Mouse (Mus musculus) limb, embryonic 13.5 days (tissue): ENCODE data around the gene Cd81. TPM values are rescaled to one million over a fixed set of nuclear protein-coding genes. Genes with fewer than 3 reads are reported as not detected.

Experiments
- ATAC-seq: fragments of 200-750 bp; cut with Nextera tagmentation; 2 replicates; pipeline ENCODE4 v1.8.0; 2017; ENCODE audit warnings: low read depth, moderate number of reproducible peaks, moderate TSS enrichment; ENCODE audit not compliant: low FRiP score
- H3K27ac ChIP-seq: fragments of 300-500 bp; sonication (generic); 2 replicates; pipeline ENCODE4 v1.5.1; 2015; ENCODE audit warnings: inconsistent platforms, mild to moderate bottlenecking, moderate library complexity
- H3K27me3 ChIP-seq: fragments of 300-500 bp; sonication (generic); 2 replicates; pipeline ENCODE4 v1.6.1; 2015; ENCODE audit warnings: mild to moderate bottlenecking, inconsistent platforms
- H3K36me3 ChIP-seq: fragments of 300-500 bp; sonication (generic); 2 replicates; pipeline ENCODE4 v1.6.1; 2015; ENCODE audit warnings: inconsistent platforms, mild to moderate bottlenecking, moderate library complexity
- H3K4me1 ChIP-seq: fragments of 300-500 bp; sonication (generic); 2 replicates; pipeline ENCODE4 v1.6.1; 2015; ENCODE audit warnings: inconsistent platforms
- H3K4me2 ChIP-seq: fragments of 300-500 bp; sonication (generic); replicated peaks from 2 replicates; pipeline ENCODE4 v1.6.1; 2015; ENCODE audit warnings: inconsistent platforms, mild to moderate bottlenecking, moderate library complexity
- H3K4me3 ChIP-seq: fragments of 300-500 bp; sonication (generic); 2 replicates; pipeline ENCODE4 v1.5.1; 2015; ENCODE audit warnings: moderate library complexity, mild to moderate bottlenecking, inconsistent platforms
- H3K9ac ChIP-seq: fragments of 300-500 bp; sonication (generic); 2 replicates; pipeline ENCODE4 v1.6.1; 2015; ENCODE audit warnings: mild to moderate bottlenecking, inconsistent platforms
- H3K9me3 ChIP-seq: fragments of 300-500 bp; sonication (generic); 2 replicates; pipeline ENCODE4 v1.6.1; 2016; ENCODE audit warnings: inconsistent platforms
- WGBS: fragments of 180-500 bp; shearing (Covaris S2); methylation state at CpG from one replicate; pipeline ENCODE4 v1.1.7; 2015; 5-methylcytosine and 5-hydroxymethylcytosine counted together
- polyA plus RNA-seq: library from polyadenylated mRNA; unstranded; fragments of >200 nt; fragmentation: Nextera tagmentation; extraction: Ambion mirVana; gene quantifications from 2 replicates; pipeline ENCODE4 v1.2.1, GENCODE M21; 2015

Cd81 gene
- polyA plus RNA-seq, 1 experiment from 2014 or later: 532 TPM

GRCm38 (mm10) chr7:143068882-143069591 lies 16.5 kb downstream of the Cd81 start, which contains the start of gene Tssc4:
Gene Tssc4 (plus strand): TSS chr7:143069249.
- Histone ChIP-seq H3K9me3 (no peaks in the 10 kb centered on the region), H3K36me3 (peaks cover 67% of the 10 kb centered on the region), H3K9ac (peak within 1 kb of the TSS; percentile 94), H3K4me1 (peaks cover 28% of the 10 kb centered on the region), H3K27ac (peak within 1 kb of the TSS; percentile 97), H3K4me3 (peak within 1 kb of the TSS; percentile 86), H3K27me3 (no peaks in the 10 kb centered on the region), H3K4me2 (peak within 1 kb of the TSS; percentile 99)
- peak; percentile 96 for ATAC-seq
- under 1% methylated on average over 51 of the region's 51 CpGs for WGBS

- no peak for ATAC-seq
- peaks cover 28% of the 10 kb centered on the region for H3K4me1 ChIP-seq
- peak overlapping the region; percentile 99 for H3K4me2 ChIP-seq
- H3K27me3 ChIP-seq: no peaks in the 10 kb centered on the region
- H3K9me3 ChIP-seq: no peaks in the 10 kb centered on the region
- WGBS: 13% methylated on average over 30 of the region's 30 CpGs
- peak overlapping the region; percentile 86 for H3K4me3 ChIP-seq
- H3K27ac ChIP-seq: peak overlapping the region; percentile 97
- peaks cover 65% of the 10 kb centered on the region for H3K36me3 ChIP-seq
- peak overlapping the region; percentile 94 for H3K9ac ChIP-seq
These were observed 17.3 kb downstream of the Cd81 start for GRCm38 (mm10) chr7:143069751-143070400.

DNA sequence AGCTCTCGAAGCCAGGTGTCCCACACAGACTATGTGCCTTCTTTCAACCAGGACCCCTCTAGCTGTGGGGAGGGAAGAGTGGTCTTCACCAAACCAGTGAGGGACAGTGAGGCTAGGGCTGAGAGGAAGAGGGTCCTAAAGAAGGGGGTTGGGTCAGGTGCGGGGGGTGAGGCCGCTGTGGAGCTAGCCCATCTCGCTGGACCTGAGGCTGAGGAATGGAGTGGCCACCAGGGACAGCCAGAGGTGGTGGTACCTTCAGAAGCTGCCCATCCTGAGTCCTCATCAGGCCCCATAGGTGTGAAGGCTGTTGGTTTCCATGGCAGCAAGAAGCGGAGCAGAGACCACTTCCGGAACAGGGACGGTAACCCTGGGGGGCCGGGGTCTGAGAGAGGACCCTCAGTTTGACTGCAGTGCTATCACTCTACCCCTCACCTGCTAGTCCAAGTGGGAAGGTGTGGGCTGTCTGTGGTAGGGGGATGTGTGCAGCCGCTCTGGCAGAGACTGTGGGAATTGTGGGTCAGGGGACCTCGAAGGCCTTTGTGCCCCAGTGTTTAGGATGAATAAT lies 18.0 kb downstream of the Cd81 start:
- Histone ChIP-seq H3K27me3 (no peaks in the 10 kb centered on the region), H3K4me1 (peaks cover 28% of the 10 kb centered on the region), H3K9ac (peak overlapping the region; percentile 94), H3K27ac (no peak overlapping the region; the same call in 1 of the 2 replicates), H3K9me3 (no peaks in the 10 kb centered on the region), H3K4me3 (peak overlapping the region; percentile 86), H3K36me3 (peaks cover 65% of the 10 kb centered on the region), H3K4me2 (peak overlapping the region; percentile 99)
- no peak for ATAC-seq
- 91% methylated on average over 10 of the region's 10 CpGs for WGBS

DNA sequence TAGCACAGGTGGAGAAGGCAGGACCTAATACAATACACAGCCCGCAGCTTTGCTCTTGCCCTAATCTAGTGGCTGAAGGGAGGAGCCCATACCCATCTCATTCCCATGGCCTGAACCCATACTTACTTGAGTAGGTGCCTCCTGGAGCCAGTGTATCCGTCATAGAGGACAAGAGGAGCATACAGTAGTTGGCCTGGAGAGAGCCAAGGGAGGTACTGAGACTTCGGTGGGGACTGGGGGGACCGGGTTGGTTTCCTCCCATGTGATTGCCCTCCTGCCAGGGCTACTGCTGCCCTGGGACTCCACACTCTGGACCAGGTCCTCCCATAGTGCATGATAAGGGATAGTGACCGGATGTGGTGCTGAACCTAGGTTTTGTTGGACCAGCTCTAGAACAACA lies 20.1 kb downstream of the Cd81 start:
- Histone ChIP-seq H3K4me1 (peaks cover 28% of the 10 kb centered on the region), H3K9me3 (no peaks in the 10 kb centered on the region), H3K36me3 (peaks cover 56% of the 10 kb centered on the region), H3K4me3 (no peak overlapping the region), H3K27me3 (no peaks in the 10 kb centered on the region), H3K27ac (no peak overlapping the region), H3K9ac (no peak overlapping the region), H3K4me2 (no peak overlapping the region)
- 91% methylated on average over 5 of the region's 5 CpGs for WGBS
- ATAC-seq: no peak

DNA sequence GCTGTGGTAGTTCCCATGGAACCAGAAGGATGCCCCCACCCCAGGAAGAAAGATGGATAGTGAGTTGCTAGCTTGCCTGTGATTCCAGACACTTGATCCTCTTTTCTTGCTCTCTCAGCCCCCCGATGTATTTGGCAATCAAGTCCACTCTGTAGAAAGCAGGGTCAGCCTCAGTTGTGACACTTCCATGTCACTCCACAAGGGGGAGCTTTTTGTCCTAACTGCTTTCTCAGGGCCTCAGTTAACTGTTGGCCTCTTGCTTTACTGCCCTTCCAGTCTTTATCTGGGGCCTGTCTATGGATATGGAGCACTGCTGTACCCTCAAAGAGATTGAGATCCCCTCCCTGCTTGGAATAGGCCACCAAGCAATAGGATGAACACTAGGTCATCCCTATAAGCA lies 20.5 kb downstream of the Cd81 start:
- Histone ChIP-seq H3K9ac (no peak overlapping the region), H3K4me2 (no peak overlapping the region), H3K36me3 (peaks cover 56% of the 10 kb centered on the region), H3K4me1 (peaks cover 24% of the 10 kb centered on the region), H3K4me3 (no peak overlapping the region), H3K27me3 (no peaks in the 10 kb centered on the region), H3K9me3 (no peaks in the 10 kb centered on the region), H3K27ac (no peak overlapping the region)
- 61% methylated on average over 1 of the region's 1 CpGs for whole genome bisulfite sequencing
- no peak for ATAC-seq

DNA sequence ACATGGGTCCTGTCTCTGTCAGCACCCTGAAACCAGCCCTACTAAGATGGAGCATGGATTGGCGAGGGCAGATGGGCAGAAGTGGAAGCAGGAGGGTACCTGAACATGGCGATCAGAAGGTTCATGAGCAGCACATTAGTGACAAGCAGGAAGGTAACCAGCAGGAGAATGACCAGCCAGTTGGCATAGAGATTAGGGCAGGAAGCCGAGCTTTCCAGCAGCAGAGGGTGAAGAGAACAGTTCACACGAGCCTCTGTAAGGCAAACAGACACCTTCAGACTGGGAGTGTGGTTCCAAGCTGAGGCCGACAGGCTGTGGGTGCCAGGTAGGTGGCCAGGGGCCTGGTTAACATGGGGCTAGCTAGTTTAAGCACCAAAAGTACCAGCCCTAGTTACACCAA lies 22.9 kb downstream of the Cd81 start:
- H3K4me2 ChIP-seq: no peak overlapping the region
- no peak overlapping the region for H3K4me3 ChIP-seq
- no peaks in the 10 kb centered on the region for H3K9me3 ChIP-seq
- H3K36me3 ChIP-seq: peaks cover 76% of the 10 kb centered on the region
- WGBS: 69% methylated on average over 5 of the region's 5 CpGs
- H3K27ac ChIP-seq: no peak overlapping the region
- ATAC-seq: no peak
- no peak overlapping the region for H3K9ac ChIP-seq
- no peaks in the 10 kb centered on the region for H3K27me3 ChIP-seq
- H3K4me1 ChIP-seq: peaks cover 12% of the 10 kb centered on the region

GRCm38 (mm10) chr7:143077351-143077750 lies 24.8 kb downstream of the Cd81 start:
- Histone ChIP-seq H3K27ac (no peak overlapping the region), H3K4me2 (no peak overlapping the region), H3K36me3 (peaks cover 81% of the 10 kb centered on the region), H3K4me1 (no peaks in the 10 kb centered on the region), H3K9me3 (no peaks in the 10 kb centered on the region), H3K27me3 (no peaks in the 10 kb centered on the region), H3K9ac (no peak overlapping the region), H3K4me3 (no peak overlapping the region)
- ATAC-seq: no peak
- WGBS: 63% methylated on average over 2 of the region's 2 CpGs

- H3K27ac ChIP-seq: no peak overlapping the region
- H3K4me2 ChIP-seq: no peak overlapping the region
- H3K4me1 ChIP-seq: peaks cover 22% of the 10 kb centered on the region
- H3K36me3 ChIP-seq: peaks cover 64% of the 10 kb centered on the region
- no peak overlapping the region for H3K4me3 ChIP-seq
- no peak for ATAC-seq
- H3K9me3 ChIP-seq: no peaks in the 10 kb centered on the region
- H3K9ac ChIP-seq: no peak overlapping the region
- no peaks in the 10 kb centered on the region for H3K27me3 ChIP-seq
- 68% methylated on average over 6 of the region's 6 CpGs for WGBS
These were observed 29.5 kb downstream of the Cd81 start for GRCm38 (mm10) chr7:143082024-143082423.

DNA sequence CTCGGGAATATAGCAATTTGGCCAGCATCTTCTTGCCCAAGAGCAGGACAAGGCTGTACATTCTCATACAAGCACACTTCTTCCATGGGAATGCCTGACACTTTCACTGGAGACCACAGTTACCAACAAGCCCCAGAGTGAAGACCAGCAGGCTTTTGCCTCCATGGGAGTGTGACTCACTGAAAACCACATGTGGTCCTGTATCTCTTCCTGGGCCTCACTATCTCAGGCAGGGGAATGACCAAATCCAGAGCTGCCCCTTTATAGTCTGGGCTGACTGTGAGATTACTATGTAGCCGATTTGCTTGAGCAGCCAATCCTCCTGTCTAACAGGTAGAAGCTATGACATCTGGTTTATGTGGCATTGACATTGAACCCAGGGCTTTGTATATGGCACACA lies 31.2 kb downstream of the Cd81 start:
- Histone ChIP-seq H3K4me2 (no peak overlapping the region), H3K27me3 (no peaks in the 10 kb centered on the region), H3K4me3 (no peak overlapping the region), H3K4me1 (peaks cover 39% of the 10 kb centered on the region), H3K36me3 (peaks cover 48% of the 10 kb centered on the region), H3K9me3 (no peaks in the 10 kb centered on the region), H3K27ac (no peak overlapping the region), H3K9ac (no peak overlapping the region)
- no peak for ATAC-seq
- 74% methylated on average over 2 of the region's 2 CpGs for WGBS

DNA sequence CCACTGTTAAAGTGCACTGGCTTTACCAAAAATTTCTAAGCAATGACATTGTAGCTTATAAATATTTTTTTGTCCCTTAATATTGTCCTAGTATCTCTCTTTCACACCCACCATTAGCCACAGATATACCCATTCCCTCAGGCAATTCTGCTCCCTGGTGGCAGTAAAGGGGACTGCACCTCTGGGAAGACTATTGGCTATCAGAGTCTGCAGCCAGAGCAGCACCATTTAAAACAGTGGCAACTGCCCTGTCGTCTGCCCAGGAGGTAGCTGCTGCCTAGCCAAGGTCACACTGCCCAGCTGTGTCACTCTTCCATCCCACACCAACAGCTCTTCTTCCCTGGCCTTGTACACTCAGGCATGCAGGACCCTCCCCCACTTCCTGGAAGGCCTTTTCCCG lies 33.8 kb downstream of the Cd81 start:
- 38% methylated on average over 2 of the region's 2 CpGs for WGBS
- peak overlapping the region; percentile 40 for H3K4me3 ChIP-seq
- H3K4me2 ChIP-seq: peak overlapping the region; percentile 70
- peak; percentile 6; the same call in 1 of the 2 replicates for ATAC-seq
- H3K9ac ChIP-seq: peak overlapping the region; percentile 71
- no peaks in the 10 kb centered on the region for H3K27me3 ChIP-seq
- peaks cover 41% of the 10 kb centered on the region for H3K4me1 ChIP-seq
- peak overlapping the region; percentile 98 for H3K27ac ChIP-seq
- H3K36me3 ChIP-seq: peaks cover 22% of the 10 kb centered on the region
- H3K9me3 ChIP-seq: no peaks in the 10 kb centered on the region

- peak; percentile 96 for ATAC-seq
- H3K4me1 ChIP-seq: peaks cover 41% of the 10 kb centered on the region
- no peaks in the 10 kb centered on the region for H3K9me3 ChIP-seq
- peak overlapping the region; percentile 40 for H3K4me3 ChIP-seq
- 15% methylated on average over 4 of the region's 4 CpGs for WGBS
- peaks cover 14% of the 10 kb centered on the region for H3K36me3 ChIP-seq
- H3K4me2 ChIP-seq: peak overlapping the region; percentile 70
- no peaks in the 10 kb centered on the region for H3K27me3 ChIP-seq
- peak overlapping the region; percentile 71 for H3K9ac ChIP-seq
- H3K27ac ChIP-seq: peak overlapping the region; percentile 98
These were observed 34.6 kb downstream of the Cd81 start for GRCm38 (mm10) chr7:143087070-143087579.

DNA sequence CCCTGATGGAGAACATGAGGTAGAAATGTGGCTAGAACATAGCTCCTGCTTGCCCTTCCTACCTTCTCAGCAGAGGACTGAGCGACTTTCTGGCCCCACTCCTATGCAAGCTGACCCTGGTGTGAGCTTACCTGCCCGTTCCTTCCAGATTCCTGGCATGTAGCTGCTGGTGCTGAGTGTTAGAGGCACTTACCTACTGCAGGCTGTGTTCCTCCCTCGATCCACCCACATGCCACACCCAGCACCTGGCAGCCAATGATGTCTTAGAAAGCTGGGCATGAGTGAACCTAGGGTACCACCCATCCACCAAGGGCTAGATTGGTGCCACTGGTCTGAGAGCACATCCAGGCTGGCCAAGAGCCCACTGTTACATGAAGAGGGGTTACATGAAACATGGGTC lies 41.3 kb downstream of the Cd81 start:
- WGBS: 72% methylated on average over 3 of the region's 3 CpGs
- Histone ChIP-seq H3K27me3 (no peaks in the 10 kb centered on the region), H3K9me3 (no peaks in the 10 kb centered on the region), H3K9ac (no peak overlapping the region), H3K27ac (no peak overlapping the region), H3K4me2 (no peak overlapping the region), H3K36me3 (no peaks in the 10 kb centered on the region), H3K4me1 (peaks cover 9% of the 10 kb centered on the region), H3K4me3 (no peak overlapping the region)
- no peak for ATAC-seq
